Mouse (Mus musculus): ENCODE data around the gene Pik3r5. TPM values are rescaled to one million over a fixed set of nuclear protein-coding genes. Genes with fewer than 3 reads are reported as not detected.

Gene Pik3r5
- total RNA-seq (2022), result 1 to 10 TPM; 1.7 to 4.6 (median 2.9) TPM

GRCm38 (mm10) chr11:68431699-68432360, at the start of gene Pik3r5:
Gene Pik3r5 (plus strand): TSS chr11:68432121.
- peak; percentile 52 for DNase-seq

- DNase-seq, result no peak
These were observed 48.4 kb upstream of the Pik3r5 start for GRCm38 (mm10) chr11:68383519-68383918.

GRCm38 (mm10) chr11:68384131-68384530, 47.8 kb upstream of the Pik3r5 start:
- DNase-seq, result no peak

- DNase-seq, result no peak
These were observed 47.3 kb upstream of the Pik3r5 start for GRCm38 (mm10) chr11:68384592-68385020.

- DNase-seq, result no peak
These were observed 46.7 kb upstream of the Pik3r5 start for GRCm38 (mm10) chr11:68385021-68385821.

GRCm38 (mm10) chr11:68385921-68386588, 45.9 kb upstream of the Pik3r5 start:
- no peak for DNase-seq

GRCm38 (mm10) chr11:68386589-68387440, 45.1 kb upstream of the Pik3r5 start:
- no peak for DNase-seq

GRCm38 (mm10) chr11:68387441-68387760, 44.5 kb upstream of the Pik3r5 start:
- no peak for DNase-seq

- DNase-seq, result no peak
These were observed 43.8 kb upstream of the Pik3r5 start for GRCm38 (mm10) chr11:68387971-68388654.

- DNase-seq, result no peak
These were observed 43.3 kb upstream of the Pik3r5 start for GRCm38 (mm10) chr11:68388655-68389015.

GRCm38 (mm10) chr11:68389621-68390020, 42.3 kb upstream of the Pik3r5 start:
- no peak for DNase-seq

- no peak for DNase-seq
These were observed 41.3 kb upstream of the Pik3r5 start for GRCm38 (mm10) chr11:68390381-68391287.

- DNase-seq, result no peak
These were observed 37.9 kb upstream of the Pik3r5 start for GRCm38 (mm10) chr11:68393897-68394490.

- DNase-seq, result no peak
These were observed 37.2 kb upstream of the Pik3r5 start for GRCm38 (mm10) chr11:68394749-68395148.

- DNase-seq, result no peak
These were observed 36.4 kb upstream of the Pik3r5 start for GRCm38 (mm10) chr11:68395546-68395945.

- DNase-seq, result no peak
These were observed 32.9 kb upstream of the Pik3r5 start for GRCm38 (mm10) chr11:68398891-68399547.

GRCm38 (mm10) chr11:68399548-68400020, 32.3 kb upstream of the Pik3r5 start:
- no peak for DNase-seq

- no peak for DNase-seq
These were observed 31.8 kb upstream of the Pik3r5 start for GRCm38 (mm10) chr11:68400021-68400671.

- DNase-seq, result no peak
These were observed 31.1 kb upstream of the Pik3r5 start, which contains the start of gene Ntn1 for GRCm38 (mm10) chr11:68400727-68401219. Gene Ntn1 (minus strand): TSS chr11:68400823.

Measured in adrenal gland, adult 8-10 months (tissue).